Mouse (Mus musculus) heart, adult 10 weeks (tissue): Measurements from ENCODE around the gene Zfp536. TPM values are rescaled to one million over a fixed set of nuclear protein-coding genes. Genes with fewer than 3 reads are reported as not detected.

Experiments used
- polyA plus RNA-seq: library from polyadenylated mRNA; stranded (reverse); fragments of 350-450 nt; fragmentation: Illumina TruSeq; extraction: RNeasy Lipid Tissue Mini Kit (QIAGEN cat#74804); gene quantifications from one replicate; pipeline ENCODE4 v1.2.3, GENCODE M21; 2014; ENCODE audit warnings: low read depth, low replicate concordance

Gene Zfp536
- polyA plus RNA-seq, result 3.8 TPM

GRCm38 (mm10) chr7:37773312-37773702 lies at the start of gene Zfp536:
Gene Zfp536, minus strand, starts transcription at chr7:37773641.

Other genes starting within 250 kb of the Zfp536 start
- 22.6 TPM for gene Uri1, start 249.9 kb upstream of the Zfp536 start, polyA plus RNA-seq